Mouse (Mus musculus) CD4-positive naive resting alpha-beta T cell, adult 76 days (primary cell): Measurements from ENCODE around the gene Gm3460. TPM values are rescaled to one million over a fixed set of nuclear protein-coding genes. Genes with fewer than 3 reads are reported as not detected.

Experiments
- total RNA-seq: library from RNA; stranded (reverse); gene quantifications from one replicate; pipeline ENCODE4 v1.2.4, GENCODE M21; 2023

Gene Gm3460
- total RNA-seq, result not detected

GRCm38 (mm10) chr14:6622318-6622717, at the start of gene Gm3460:
Gm3460 (minus strand) TSS chr14:6622418.

GRCm38 (mm10) chr14:6590513-6590912, 31.7 kb downstream of the Gm3460 start, which contains the start of gene Gm3629:
Gm3629 (minus strand) TSS chr14:6590613.

Other genes with a start within 250 kb of the Gm3460 start
- gene Gm16440, start 232.1 kb downstream of the Gm3460 start, total RNA-seq, result not detected
- gene Gm3591, start 209.9 kb downstream of the Gm3460 start, total RNA-seq, result not detected
- not detected for gene Gm3594, start 177.8 kb downstream of the Gm3460 start, total RNA-seq
- not detected for gene Gm8356, start 85.1 kb downstream of the Gm3460 start, total RNA-seq
- gene Gm3629, start 31.8 kb downstream of the Gm3460 start, total RNA-seq, result not detected
- not detected for gene Gm10251, start 61.8 kb upstream of the Gm3460 start, total RNA-seq
- gene Gm8050, start 97.8 kb upstream of the Gm3460 start, total RNA-seq, result not detected
- gene Gm3636, start 119.9 kb upstream of the Gm3460 start, total RNA-seq, result 0.94 TPM
- not detected for gene Gm8362, start 152.0 kb upstream of the Gm3460 start, total RNA-seq
- not detected for gene Gm3642, start 217.9 kb upstream of the Gm3460 start, total RNA-seq